Mouse (Mus musculus) CH12.LX (cell line): ENCODE data around the gene Lsm3. TPM values are rescaled to one million over a fixed set of nuclear protein-coding genes. Genes with fewer than 3 reads are reported as not detected.

Experiments used
- DNase-seq: peaks from one replicate; pipeline ENCODE4 v3.0.0-alpha.2; 2013; ENCODE audit errors: extremely low read depth
- H3K27ac ChIP-seq: 2 replicates; pipeline ENCODE4 v1.5.1; 2012; ENCODE audit warnings: low read depth, mild to moderate bottlenecking, control low read depth, moderate library complexity; ENCODE audit not compliant: insufficient read depth
- H3K27me3 ChIP-seq: replicated peaks from 2 replicates; pipeline ENCODE3; 2012; ENCODE audit warnings: inconsistent platforms
- H3K36me3 ChIP-seq, 2 experiments: replicated peaks in 1 of 2; 2 replicates each; pipeline versions ENCODE3 to v1.6.1; 2012; ENCODE audit warnings: inconsistent platforms in 1 of 2, low read length in 1 of 2, mild to moderate bottlenecking in 1 of 2, mixed read lengths in 1 of 2, moderate library complexity in 1 of 2; ENCODE audit not compliant: control insufficient read depth in 1 of 2, insufficient read depth in 1 of 2
- H3K4me1 ChIP-seq, 2 experiments: 2 replicates each; pipeline ENCODE4 v1.6.1; 2012; ENCODE audit warnings: inconsistent platforms in 1 of 2, moderate library complexity in 1 of 2; ENCODE audit not compliant: insufficient read depth in 2 of 2, control insufficient read depth in 1 of 2
- H3K4me2 ChIP-seq: 2 replicates; pipeline ENCODE4 v1.6.1; 2012; ENCODE audit warnings: low read depth, mild to moderate bottlenecking, control low read depth; ENCODE audit not compliant: poor library complexity, insufficient read depth, severe bottlenecking
- H3K4me3 ChIP-seq, 3 experiments: fragments of 150-350 bp in 1 of 3; sonication (generic) in 1 of 3; replicated peaks in 1 of 3; 2 replicates each; pipeline versions ENCODE3 to v1.5.1; 2011 to 2012; ENCODE audit warnings: low read depth in 2 of 3, low read length in 2 of 3, mild to moderate bottlenecking in 2 of 3, moderate library complexity in 2 of 3, control low read depth in 1 of 3, improper control_type of control experiment in 1 of 3, inconsistent platforms in 1 of 3, mixed read lengths in 1 of 3; ENCODE audit not compliant: poor library complexity in 1 of 3
- H3K79me2 ChIP-seq: replicated peaks from 2 replicates; pipeline ENCODE4 v1.6.1; 2012; ENCODE audit warnings: mild to moderate bottlenecking, moderate library complexity; ENCODE audit not compliant: control insufficient read depth, poor library complexity, insufficient read depth, severe bottlenecking; ENCODE audit errors: extremely low read depth
- H3K9ac ChIP-seq: 2 replicates; pipeline ENCODE4 v1.6.1; 2012; ENCODE audit warnings: low read depth, mild to moderate bottlenecking, control low read depth, moderate library complexity; ENCODE audit not compliant: insufficient read depth
- H3K9me3 ChIP-seq: replicated peaks from 2 replicates; pipeline ENCODE3; 2012; ENCODE audit warnings: low read length, inconsistent platforms, mixed read lengths
- BHLHE40 ChIP-seq: IDR thresholded peaks from 2 replicates; pipeline ENCODE4 v1.6.1; 2011; ENCODE audit warnings: mild to moderate bottlenecking, low read depth, low read length, improper control_type of control experiment
- CHD1 ChIP-seq: IDR thresholded peaks from 2 replicates; pipeline ENCODE4 v1.6.1; 2012; ENCODE audit warnings: low read depth, low read length, improper control_type of control experiment, inconsistent platforms
- CHD2 ChIP-seq: IDR thresholded peaks from 2 replicates; pipeline ENCODE4 v1.6.1; 2011; ENCODE audit warnings: low read length, improper control_type of control experiment
- CTCF ChIP-seq, 2 experiments: IDR thresholded peaks in 1 of 2; conservative IDR thresholded peaks in 1 of 2; 2 replicates each; pipeline ENCODE4 v1.5.1; 2011 to 2012; ENCODE audit warnings: low read depth in 2 of 2, low read length in 2 of 2, improper control_type of control experiment in 1 of 2, inconsistent platforms in 1 of 2, mild to moderate bottlenecking in 1 of 2, moderate library complexity in 1 of 2
- E2F4 ChIP-seq: IDR thresholded peaks from 2 replicates; pipeline ENCODE4 v1.6.1; 2011; ENCODE audit warnings: low read depth, low read length, improper control_type of control experiment; ENCODE audit not compliant: insufficient replicate concordance
- ELF1 ChIP-seq: IDR thresholded peaks from 2 replicates; pipeline ENCODE4 v1.6.1; 2014; ENCODE audit warnings: low read depth, mild to moderate bottlenecking, inconsistent platforms, low read length, improper control_type of control experiment
- ETS1 ChIP-seq: conservative IDR thresholded peaks from 2 replicates; pipeline ENCODE4 v1.6.1; 2012; ENCODE audit warnings: low read depth, mild to moderate bottlenecking, inconsistent platforms, low read length, improper control_type of control experiment, moderate library complexity
- HCFC1 ChIP-seq: IDR thresholded peaks from 2 replicates; pipeline ENCODE4 v1.6.1; 2012; ENCODE audit warnings: low read depth, mild to moderate bottlenecking, inconsistent platforms, low read length, improper control_type of control experiment
- KAT2A ChIP-seq: IDR thresholded peaks from 2 replicates; pipeline ENCODE4 v1.6.1; 2012; ENCODE audit warnings: low read length, improper control_type of control experiment, inconsistent platforms; ENCODE audit not compliant: insufficient replicate concordance
- MAFK ChIP-seq: IDR thresholded peaks from 2 replicates; pipeline ENCODE4 v1.6.1; 2011; ENCODE audit warnings: low read length, improper control_type of control experiment; ENCODE audit not compliant: insufficient replicate concordance
- MXI1 ChIP-seq: IDR thresholded peaks from 2 replicates; pipeline ENCODE4 v1.6.1; 2011; ENCODE audit warnings: mild to moderate bottlenecking, low read depth, low read length, improper control_type of control experiment
- MYC ChIP-seq: IDR thresholded peaks from 2 replicates; pipeline ENCODE4 v1.6.1; 2011; ENCODE audit warnings: low read depth, mild to moderate bottlenecking, improper control_type of control experiment, low read length
- NELFE ChIP-seq: IDR thresholded peaks from 2 replicates; pipeline ENCODE4 v1.6.1; 2011; ENCODE audit warnings: low read depth, low read length, improper control_type of control experiment
- NRF1 ChIP-seq: IDR thresholded peaks from 2 replicates; pipeline ENCODE4 v1.6.1; 2014; ENCODE audit warnings: low read depth, mild to moderate bottlenecking, inconsistent platforms, low read length, improper control_type of control experiment, moderate library complexity
- POLR2A ChIP-seq: IDR thresholded peaks from 2 replicates; pipeline ENCODE4 v1.6.1; 2011; ENCODE audit warnings: low read depth, mild to moderate bottlenecking, improper control_type of control experiment, low read length
- RAD21 ChIP-seq: IDR thresholded peaks from 2 replicates; pipeline ENCODE4 v1.6.1; 2011; ENCODE audit warnings: low read depth, mild to moderate bottlenecking, low read length, improper control_type of control experiment, moderate library complexity
- RCOR1 ChIP-seq: conservative IDR thresholded peaks from 2 replicates; pipeline ENCODE4 v1.6.1; 2012; ENCODE audit warnings: low read depth, mild to moderate bottlenecking, inconsistent platforms, low read length, improper control_type of control experiment
- SIN3A ChIP-seq: IDR thresholded peaks from 2 replicates; pipeline ENCODE4 v1.6.1; 2012; ENCODE audit warnings: low read length, improper control_type of control experiment, inconsistent platforms
- SMC3 ChIP-seq: IDR thresholded peaks from 2 replicates; pipeline ENCODE4 v1.6.1; 2011; ENCODE audit warnings: low read depth, low read length, improper control_type of control experiment
- TCF12 ChIP-seq: IDR thresholded peaks from 2 replicates; pipeline ENCODE4 v1.6.1; 2014; ENCODE audit warnings: low read depth, mild to moderate bottlenecking, inconsistent platforms, low read length, improper control_type of control experiment
- UBTF ChIP-seq: IDR thresholded peaks from 2 replicates; pipeline ENCODE4 v1.6.1; 2012; ENCODE audit warnings: low read depth, mild to moderate bottlenecking, inconsistent platforms, low read length, improper control_type of control experiment, moderate library complexity
- USF1 ChIP-seq: IDR thresholded peaks from 2 replicates; pipeline ENCODE4 v1.6.1; 2014; ENCODE audit warnings: low read depth, mild to moderate bottlenecking, inconsistent platforms, low read length, improper control_type of control experiment
- USF2 ChIP-seq: conservative IDR thresholded peaks from 2 replicates; pipeline ENCODE4 v1.6.1; 2011; ENCODE audit warnings: low read depth, low read length, improper control_type of control experiment
- ZC3H11A ChIP-seq: IDR thresholded peaks from 2 replicates; pipeline ENCODE4 v1.6.1; 2012; ENCODE audit warnings: low read depth, mild to moderate bottlenecking, inconsistent platforms, low read length, improper control_type of control experiment
- dilution Hi-C: fragments of 300-500 bp; cut with MboI; formaldehyde crosslinking; loops from 2 replicates; pipeline ENCODE4 v1.14.3; 2020; ENCODE audit warnings: low sequenced_read_pairs; ENCODE audit not compliant: extremely low pct_unique_long_range_greater_than_20kb, extremely low pct_ligation_motif_present
- in situ Hi-C: fragments of 300-500 bp; cut with MboI; formaldehyde crosslinking; loops from 3 replicates; pipeline ENCODE4 v1.14.3; 2019; ENCODE audit warnings: low sequenced_read_pairs, low pct_ligation_motif_present, low pct_unique_long_range_greater_than_20kb, mixed read lengths
- polyA plus RNA-seq: library from polyadenylated mRNA; unstranded; fragments of >175 nt; gene quantifications from 2 replicates; pipeline ENCODE4 v1.2.1, GENCODE M21; 2012; ENCODE audit warnings: low read depth; ENCODE audit not compliant: insufficient read length
- total RNA-seq, 2 experiments: library from RNA; depleted of rRNA; stranded (reverse); fragments of 300-350 nt in 1 of 2; fragments of >200 nt in 1 of 2; gene quantifications; 2 replicates each; pipeline ENCODE4 v1.2.3; 2012 to 2014

The Lsm3 gene
- total and polyA plus RNA-seq, 3 experiments: 148 to 526 (median 258) TPM

DNA sequence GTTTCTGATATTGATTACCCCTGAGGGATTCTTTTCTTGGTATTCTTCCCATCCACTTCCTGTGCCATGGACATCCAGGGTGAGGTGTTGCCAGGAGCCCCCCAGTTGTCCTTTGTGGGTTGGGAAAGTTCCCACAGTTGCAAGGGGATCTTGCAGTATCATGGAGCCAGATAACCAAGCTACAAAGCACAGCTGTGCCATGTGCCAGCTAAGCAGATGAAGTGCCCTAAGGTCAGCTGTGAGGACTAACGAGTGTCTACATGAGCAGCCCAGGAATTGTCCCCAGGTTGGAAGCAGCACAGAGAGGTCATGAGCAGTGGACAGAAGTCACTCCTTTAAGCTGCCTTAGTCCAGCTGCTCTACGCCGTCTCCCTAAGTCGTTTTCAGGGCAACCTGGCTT is 9.8 kb downstream of the Lsm3 start:
- TF ChIP-seq KAT2A (no peak), TCF12 (no peak), ELF1 (no peak), UBTF (no peak), RCOR1 (no peak), NRF1 (no peak), CTCF (conservative IDR thresholded peaks at IDR 0.05 in 1 of 2, IDR thresholded peaks at IDR 0.05 in 1 of 2; ENCODE audit: low read depth in 2 of 2, low read length in 2 of 2) (no peak), ZC3H11A (no peak)
- in situ Hi-C loops: loop anchor here (25.0 kb wide), 1 partner anchor 537 kb away; no protein-coding TSS in a partner anchor
- dilution Hi-C loops: no loop called here

DNA sequence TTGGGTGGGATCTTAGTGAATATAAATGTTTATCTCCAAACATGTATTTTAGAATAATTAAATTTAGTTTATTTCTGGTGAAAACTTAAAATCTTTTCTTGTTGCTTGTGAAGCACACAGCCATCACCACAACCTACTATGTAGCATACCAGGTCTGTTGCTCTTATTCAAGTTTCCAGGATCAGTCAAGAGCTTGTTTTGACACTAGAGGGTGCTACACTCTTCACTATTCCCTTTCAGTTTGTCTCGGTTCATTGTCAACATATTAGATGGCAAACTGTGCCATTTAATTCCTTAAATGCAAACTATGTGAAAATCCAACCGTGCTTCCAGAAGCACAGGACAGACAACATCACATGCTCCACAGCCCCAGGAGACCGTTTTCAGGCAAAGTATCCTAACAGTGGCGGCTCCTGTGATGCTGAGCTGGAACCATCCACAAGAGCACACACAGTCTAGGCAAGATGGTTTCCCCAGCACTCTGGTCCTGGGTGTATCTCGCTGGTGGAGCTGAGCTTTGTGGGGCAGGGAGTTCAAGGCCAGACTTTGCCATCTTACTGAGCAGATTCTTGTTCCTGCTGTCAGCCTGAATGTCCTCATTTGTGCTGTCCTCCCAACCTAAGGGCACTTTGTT is 11.6 kb downstream of the Lsm3 start:
- in situ Hi-C loops: loop anchor here (25.0 kb wide), 1 partner anchor 535 kb away; no protein-coding TSS in a partner anchor
- H3K4me3 ChIP-seq: no peak overlapping the region

More for the DNA sequence above, 9.8 kb downstream of the Lsm3 start:
- H3K27ac ChIP-seq: no peak overlapping the region
- H3K4me3 ChIP-seq: no peak overlapping the region
- H3K4me1 ChIP-seq: no peaks in the 10 kb centered on the region
- peaks cover 31 to 70% of the 10 kb centered on the region in 2 experiments for H3K36me3 ChIP-seq
- H3K9me3 ChIP-seq: no peaks in the 10 kb centered on the region
- no peaks in the 10 kb centered on the region for H3K79me2 ChIP-seq
- no peak overlapping the region for H3K9ac ChIP-seq
- no peak overlapping the region for H3K4me2 ChIP-seq
- DNase-seq: no peak
- H3K27me3 ChIP-seq: no peaks in the 10 kb centered on the region

DNA sequence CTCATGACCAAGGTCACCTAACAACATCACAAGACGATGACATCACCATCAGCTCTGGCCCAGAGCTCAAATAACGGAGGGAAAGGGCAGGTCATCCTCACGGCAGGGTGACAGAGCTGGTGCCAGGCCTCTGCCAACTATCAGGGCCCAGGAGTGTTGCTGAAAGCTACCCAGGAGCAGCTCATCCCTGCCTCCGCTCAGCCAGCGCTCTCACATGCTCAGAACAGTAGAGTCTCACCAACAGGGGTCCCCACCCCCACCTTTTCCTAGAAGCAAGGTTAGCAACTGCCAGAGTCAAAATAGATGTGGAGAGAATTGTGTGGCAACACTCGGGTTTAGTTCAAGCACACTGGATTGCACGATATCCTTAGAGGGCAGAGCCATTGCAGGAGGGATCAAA is 12.5 kb downstream of the Lsm3 start:
- Histone ChIP-seq H3K9ac (no peak overlapping the region), H3K36me3 (peaks cover 8 to 44% of the 10 kb centered on the region in 2 experiments), H3K79me2 (no peaks in the 10 kb centered on the region), H3K4me3 (no peak overlapping the region), H3K4me1 (no peaks in the 10 kb centered on the region), H3K4me2 (no peak overlapping the region), H3K27me3 (no peaks in the 10 kb centered on the region), H3K9me3 (no peaks in the 10 kb centered on the region), H3K27ac (no peak overlapping the region)
- no peak for TF ChIP-seq POLR2A
- no peak for TF ChIP-seq ETS1
- no peak for TF ChIP-seq SIN3A
- no peak for TF ChIP-seq MYC
- no peak for TF ChIP-seq SMC3
- no peak for TF ChIP-seq HCFC1
- TF ChIP-seq USF1: no peak
- no peak for TF ChIP-seq CHD1
- TF ChIP-seq RAD21: no peak
- no peak for TF ChIP-seq CTCF (conservative IDR thresholded peaks at IDR 0.05 in 1 of 2, IDR thresholded peaks at IDR 0.05 in 1 of 2; ENCODE audit: low read depth in 2 of 2, low read length in 2 of 2)
- TF ChIP-seq TCF12: no peak
- TF ChIP-seq MAFK: no peak
- TF ChIP-seq CHD2: no peak
- TF ChIP-seq MXI1: no peak
- no peak for TF ChIP-seq E2F4
- no peak for TF ChIP-seq ELF1
- no peak for TF ChIP-seq NELFE
- no peak for TF ChIP-seq BHLHE40
- TF ChIP-seq USF2: no peak
- dilution Hi-C loops: no loop called here
- in situ Hi-C loops: loop anchor here (25.0 kb wide), 1 partner anchor 534 kb away; no protein-coding TSS in a partner anchor
- no peak for DNase-seq

More for the DNA sequence above, 11.6 kb downstream of the Lsm3 start:
- Histone ChIP-seq H3K36me3 (peaks cover 16 to 53% of the 10 kb centered on the region in 2 experiments), H3K79me2 (no peaks in the 10 kb centered on the region), H3K27me3 (no peaks in the 10 kb centered on the region), H3K9me3 (no peaks in the 10 kb centered on the region), H3K27ac (no peak overlapping the region), H3K9ac (no peak overlapping the region), H3K4me2 (no peak overlapping the region; the same call in 1 of the 2 replicates), H3K4me1 (no peaks in the 10 kb centered on the region)
- TF ChIP-seq HCFC1 (no peak), SMC3 (peak; percentile 54), CTCF (conservative IDR thresholded peaks at IDR 0.05 in 1 of 2, IDR thresholded peaks at IDR 0.05 in 1 of 2; ENCODE audit: low read depth in 2 of 2, low read length in 2 of 2) (peak; percentile 33 to 75; a peak in 3 of 4 replicates), RAD21 (peak; percentile 74)
- dilution Hi-C loops: no loop called here
- peak; percentile 45 for DNase-seq
